Mouse (Mus musculus): ENCODE data around the gene Chst13. TPM values are rescaled to one million over a fixed set of nuclear protein-coding genes. Genes with fewer than 3 reads are reported as not detected.

The Chst13 gene
- polyA plus RNA-seq (2017; shearing (Covaris generic)): not detected

GRCm38 (mm10) chr6:90324991-90325390 lies at the start of gene Chst13:
TSS of gene Chst13 (minus strand) at chr6:90325185.

GRCm38 (mm10) chr6:90368976-90369724 lies 44.2 kb upstream of the Chst13 start, which contains the start of gene Zxdc:
TSS of gene Zxdc (plus strand) at chr6:90369492.

GRCm38 (mm10) chr6:90332561-90333425 lies 7.8 kb upstream of the Chst13 start, which contains the start of gene Uroc1:
TSS of gene Uroc1 (plus strand) at chr6:90333284.

DNA sequence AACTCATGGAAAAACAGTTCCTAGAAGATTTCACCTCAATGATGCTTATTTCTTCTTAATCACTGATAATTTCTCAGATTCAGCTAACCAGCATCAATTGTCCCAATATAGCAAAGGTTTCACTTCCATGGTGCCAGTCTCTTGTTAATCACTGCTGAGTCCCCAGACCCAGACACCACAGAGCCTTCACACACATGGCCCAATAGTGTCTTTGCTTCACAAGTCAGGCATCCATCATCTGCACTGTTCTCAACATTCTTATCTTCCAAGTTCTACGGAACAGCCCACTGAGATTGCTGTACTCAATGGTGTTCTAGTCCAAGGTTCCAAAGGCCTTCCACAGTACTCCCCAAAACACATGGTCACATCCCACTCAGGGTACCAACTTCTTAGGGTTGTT lies 24.1 kb downstream of the Chst13 start, which contains the start of gene BC048671:
TSS of gene BC048671 (plus strand) at position 301 of the 400 bp plus-strand sequence.

Other genes starting within 250 kb of the Chst13 start
- not detected for gene Vmn1r49, start 246.7 kb downstream of the Chst13 start, polyA plus RNA-seq (2017; shearing (Covaris generic))
- gene Vmn1r50, start 223.8 kb downstream of the Chst13 start, polyA plus RNA-seq (2017; shearing (Covaris generic)): not detected
- not detected for gene Vmn1r51, start 202.6 kb downstream of the Chst13 start, polyA plus RNA-seq (2017; shearing (Covaris generic))
- gene Vmn1r52, start 150.4 kb downstream of the Chst13 start, polyA plus RNA-seq (2017; shearing (Covaris generic)): not detected
- gene V1ra8, start 122.4 kb downstream of the Chst13 start, polyA plus RNA-seq (2017; shearing (Covaris generic)): not detected
- gene Vmn1r53, start 100.7 kb downstream of the Chst13 start, polyA plus RNA-seq (2017; shearing (Covaris generic)): not detected
- gene Vmn1r54, start 78.9 kb downstream of the Chst13 start, polyA plus RNA-seq (2017; shearing (Covaris generic)): not detected
- gene BC048671, start 24.0 kb downstream of the Chst13 start, polyA plus RNA-seq (2017; shearing (Covaris generic)): not detected
- not detected for gene Uroc1, start 8.1 kb upstream of the Chst13 start, polyA plus RNA-seq (2017; shearing (Covaris generic))
- gene Zxdc, start 44.3 kb upstream of the Chst13 start, polyA plus RNA-seq (2017; shearing (Covaris generic)): 2.5 TPM
- gene Cfap100, start 103.6 kb upstream of the Chst13 start, polyA plus RNA-seq (2017; shearing (Covaris generic)): not detected
- gene Klf15, start 137.4 kb upstream of the Chst13 start, polyA plus RNA-seq (2017; shearing (Covaris generic)): not detected
- 1.2 TPM for gene Aldh1l1, start 161.2 kb upstream of the Chst13 start, polyA plus RNA-seq (2017; shearing (Covaris generic))

Measured in activated CD4-positive, CD25-positive, alpha-beta regulatory T cell, adult 9 weeks (primary cell).